Mouse (Mus musculus): Measurements from ENCODE around the gene Tbx20.

The Tbx20 gene

DNA sequence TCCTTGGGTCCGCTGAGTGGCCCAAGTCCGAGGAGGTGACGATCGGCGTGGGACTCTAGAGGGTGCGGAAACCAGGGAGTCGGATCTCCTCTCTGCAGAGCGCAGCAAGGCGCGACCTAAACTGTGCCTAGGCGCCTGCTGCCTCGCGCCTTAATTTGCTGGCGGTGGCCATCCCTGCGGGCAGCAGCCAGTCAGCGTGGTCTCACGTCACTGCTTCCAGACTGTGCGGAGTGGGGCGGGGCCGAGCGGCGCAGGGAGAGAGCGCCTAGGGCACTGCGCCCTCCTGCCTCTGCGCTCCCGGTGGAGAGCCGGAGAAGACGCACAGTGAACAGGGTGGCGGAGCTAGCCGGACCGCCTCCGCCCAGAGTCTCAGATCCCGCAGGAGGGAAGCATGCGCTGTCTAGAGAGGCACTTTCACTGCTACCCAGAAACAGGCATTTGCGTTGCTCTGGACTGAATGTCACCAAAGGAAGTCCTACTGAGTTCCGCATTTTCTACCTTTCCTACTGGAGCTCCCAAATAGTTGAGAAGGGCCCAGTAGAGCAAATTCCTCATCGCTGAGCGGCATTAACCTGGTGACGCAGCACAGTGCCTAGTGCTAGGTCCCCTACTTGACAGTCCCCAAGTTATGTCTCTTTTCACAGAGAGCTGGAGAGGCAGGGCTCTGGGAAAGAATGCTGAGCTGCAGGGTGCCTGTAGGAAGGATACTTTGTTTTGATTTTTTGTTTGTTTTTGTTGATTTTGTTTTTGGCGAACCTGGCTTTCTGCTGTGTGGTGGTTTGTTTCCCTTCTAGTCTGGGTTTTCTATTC lies at the start of gene Tbx20:
TSS of gene Tbx20 (minus strand) at position 144 of the 810 bp plus-strand sequence.
- no peak for DNase-seq (ENCODE audit: low spot score)

DNA sequence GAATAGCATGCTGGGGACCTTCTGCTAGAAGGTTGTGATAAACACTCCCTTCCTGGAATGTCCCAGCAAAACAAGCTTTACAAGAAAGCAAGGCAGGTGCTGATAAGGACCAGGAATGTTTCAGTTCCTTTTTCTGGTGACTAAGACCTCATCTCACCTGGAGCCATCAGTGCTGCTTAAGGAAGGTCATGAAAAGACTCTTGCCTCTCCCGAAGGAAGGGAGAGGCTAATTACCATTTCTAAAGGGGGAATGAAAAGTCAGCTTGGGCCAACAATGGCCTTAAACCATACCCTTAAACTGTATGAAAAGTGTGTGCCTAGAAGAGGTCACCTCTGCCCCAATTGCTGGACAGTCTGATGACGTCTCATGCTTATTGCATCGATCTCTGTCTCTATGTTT lies 44.4 kb upstream of the Tbx20 start:
- DNase-seq (ENCODE audit: low spot score) = no peak

DNA sequence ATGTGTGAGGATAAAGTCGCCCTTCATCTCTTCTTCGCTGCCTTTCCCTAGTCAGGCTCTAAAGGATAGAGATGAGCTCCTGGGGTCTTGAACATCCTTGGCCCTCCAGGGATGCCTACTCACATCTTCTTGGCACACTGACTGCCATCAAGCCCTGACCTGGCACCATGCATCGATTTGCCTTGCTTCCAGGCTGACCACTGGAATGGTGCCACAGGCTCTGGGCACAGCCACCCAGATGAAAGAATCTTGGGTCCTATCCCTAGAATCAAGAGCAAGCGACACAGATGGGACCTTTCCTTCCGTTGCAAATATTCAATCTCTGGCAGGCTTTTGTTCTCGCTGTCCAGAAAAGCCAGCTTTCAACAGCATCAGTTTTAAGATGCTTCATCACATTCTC lies 38.4 kb upstream of the Tbx20 start:
- DNase-seq (ENCODE audit: low spot score) = no peak

DNA sequence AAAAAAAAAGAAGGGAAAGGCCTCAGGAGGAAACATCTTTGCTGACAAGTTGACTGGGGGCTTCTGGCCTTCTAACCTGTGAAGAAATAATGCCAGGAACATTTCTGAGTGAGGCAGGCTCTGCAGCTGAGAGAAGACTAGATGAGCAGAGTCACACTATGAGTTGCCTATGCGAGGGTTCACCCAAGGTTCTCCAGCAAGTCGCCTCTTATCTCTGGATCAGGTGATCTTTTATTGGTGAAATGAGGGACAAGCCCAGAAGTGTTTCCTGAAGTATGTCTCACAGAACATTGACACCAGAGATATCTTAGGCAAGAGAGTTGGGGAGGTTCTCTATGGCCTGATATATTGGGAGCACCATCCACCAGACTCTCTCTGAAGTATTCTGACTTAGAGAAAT lies 18.0 kb upstream of the Tbx20 start:
- no peak for DNase-seq (ENCODE audit: low spot score)

DNA sequence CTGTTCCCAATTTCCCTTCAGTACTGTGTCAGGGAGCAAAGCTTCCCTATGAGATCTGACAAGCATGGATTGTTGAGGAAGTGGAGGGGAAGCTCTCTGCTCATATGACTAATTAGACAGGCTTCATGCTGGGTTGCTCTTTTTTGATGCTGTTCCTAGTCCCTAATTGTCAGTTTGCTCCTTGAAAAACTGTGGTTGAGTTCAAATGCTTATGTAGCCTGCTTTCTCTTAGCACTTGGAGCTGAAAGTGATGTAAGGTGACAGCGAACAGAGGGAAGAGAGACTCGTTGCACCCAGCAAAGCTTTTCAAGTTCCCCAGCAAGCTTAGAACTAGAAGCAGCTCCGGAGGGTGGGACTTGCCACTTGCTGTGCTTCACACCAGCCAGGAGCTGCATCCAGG lies 15.3 kb upstream of the Tbx20 start:
- DNase-seq (ENCODE audit: low spot score) = no peak

DNA sequence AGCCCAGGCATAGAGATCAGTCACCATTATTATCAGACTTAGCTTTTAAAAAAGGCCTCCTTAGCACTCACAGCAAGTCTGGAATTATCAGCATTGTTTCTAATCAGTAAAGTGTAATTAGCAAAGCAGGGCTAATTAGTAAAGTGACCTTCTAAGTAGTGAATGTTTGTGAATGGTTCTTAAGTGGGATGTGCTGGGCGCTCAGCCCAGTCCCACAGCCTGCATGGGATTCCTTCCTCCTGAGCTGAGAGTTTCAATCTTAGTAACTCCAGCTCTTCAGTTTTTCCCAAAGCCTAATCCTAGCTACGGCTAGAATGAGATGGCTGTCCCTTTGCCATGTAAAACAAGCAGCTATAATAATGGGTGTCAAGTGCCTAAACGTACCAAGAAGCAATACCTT lies 8.2 kb upstream of the Tbx20 start:
- DNase-seq (ENCODE audit: low spot score) = no peak

DNA sequence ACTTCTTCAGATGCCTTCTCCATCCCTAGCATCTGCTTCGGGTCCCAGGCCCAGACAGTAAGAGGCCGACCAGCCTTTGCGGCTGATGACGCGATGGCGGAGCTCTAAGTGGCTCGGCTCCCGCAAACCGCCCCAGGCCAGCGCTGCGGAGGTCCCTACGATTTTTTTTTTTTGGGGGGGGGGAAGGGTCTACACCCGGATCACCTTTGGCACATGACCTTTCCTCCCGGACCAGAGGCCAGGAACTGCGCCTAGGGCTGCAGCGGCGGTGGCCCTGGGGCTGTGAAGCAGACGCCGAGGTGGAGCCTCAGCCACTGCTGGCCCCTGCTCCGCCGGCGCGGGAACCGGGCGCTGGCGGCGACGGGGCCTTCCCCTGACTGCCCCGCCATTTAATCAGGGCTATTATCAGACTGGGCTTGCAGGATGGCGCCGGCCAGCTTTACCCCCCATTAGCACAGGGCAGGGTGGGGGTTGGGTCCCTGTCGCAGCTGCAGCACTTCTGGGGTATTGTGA lies 6.9 kb upstream of the Tbx20 start:
- DNase-seq (ENCODE audit: low spot score) = no peak

DNA sequence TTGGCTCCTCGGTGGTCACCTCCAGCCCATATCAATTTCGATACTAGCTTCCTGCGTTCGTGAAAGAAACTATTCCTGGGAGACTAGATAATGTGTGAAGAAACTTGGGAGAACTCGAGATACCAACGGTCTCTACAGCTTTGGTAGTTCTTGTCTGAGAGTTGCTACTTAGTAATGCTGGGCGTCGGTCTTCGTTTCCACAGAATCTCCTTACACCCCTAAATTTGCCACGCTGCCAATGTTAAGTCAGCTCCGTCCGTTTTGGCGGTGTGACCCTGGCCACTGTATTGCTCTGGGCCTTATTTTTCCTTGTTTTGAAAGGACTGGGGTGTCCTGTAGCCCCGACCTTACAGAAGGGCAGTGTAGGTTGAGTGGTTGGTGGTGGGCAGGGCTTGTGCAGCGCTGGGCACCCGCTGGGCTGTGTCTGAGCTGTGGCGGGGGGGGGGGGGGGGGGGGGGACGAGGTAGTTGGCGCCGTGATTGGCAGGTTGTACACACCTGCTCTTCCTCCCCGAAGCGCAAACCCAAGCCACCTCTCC lies 6.4 kb upstream of the Tbx20 start:
- DNase-seq (ENCODE audit: low spot score) = no peak

DNA sequence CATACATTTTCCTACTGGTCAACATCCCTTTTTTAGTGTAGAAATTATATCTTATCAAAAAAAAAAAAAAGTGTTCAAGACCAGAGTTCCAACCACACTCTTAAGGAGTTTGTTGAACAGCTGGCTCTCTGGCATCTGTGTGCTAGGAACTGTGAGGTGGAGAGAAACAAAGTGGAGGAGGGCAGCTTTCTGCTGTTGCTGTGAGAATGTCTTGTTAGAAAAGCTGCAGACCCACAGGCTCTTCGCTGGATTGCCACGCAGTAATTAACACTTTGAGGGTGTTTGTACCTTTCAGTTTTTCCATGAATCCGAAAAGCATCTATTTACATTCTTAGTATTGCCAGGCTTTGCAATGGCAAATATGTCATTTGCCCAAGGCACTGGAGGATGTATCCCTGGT lies 5.9 kb upstream of the Tbx20 start:
- no peak for DNase-seq (ENCODE audit: low spot score)

DNA sequence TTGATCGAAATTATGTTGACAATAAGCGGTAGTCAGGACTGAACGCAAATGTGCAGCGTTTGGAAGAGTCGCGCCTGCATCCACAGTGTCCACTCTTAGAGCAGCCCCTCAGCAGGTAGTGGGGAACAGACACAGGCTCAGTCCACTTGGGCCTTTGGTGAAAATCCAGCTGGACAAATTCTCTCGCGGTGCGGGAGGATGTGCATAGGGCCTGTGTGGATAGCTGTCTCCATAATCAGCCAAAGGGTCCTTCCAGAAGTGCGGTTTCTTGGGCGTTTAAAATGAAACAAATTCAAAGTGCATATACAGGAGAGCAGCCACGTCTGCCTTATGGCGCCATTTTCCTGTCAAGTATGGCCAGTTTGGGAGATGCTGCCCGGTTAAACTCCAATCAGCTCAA lies 4.5 kb upstream of the Tbx20 start:
- DNase-seq (ENCODE audit: low spot score) = no peak

DNA sequence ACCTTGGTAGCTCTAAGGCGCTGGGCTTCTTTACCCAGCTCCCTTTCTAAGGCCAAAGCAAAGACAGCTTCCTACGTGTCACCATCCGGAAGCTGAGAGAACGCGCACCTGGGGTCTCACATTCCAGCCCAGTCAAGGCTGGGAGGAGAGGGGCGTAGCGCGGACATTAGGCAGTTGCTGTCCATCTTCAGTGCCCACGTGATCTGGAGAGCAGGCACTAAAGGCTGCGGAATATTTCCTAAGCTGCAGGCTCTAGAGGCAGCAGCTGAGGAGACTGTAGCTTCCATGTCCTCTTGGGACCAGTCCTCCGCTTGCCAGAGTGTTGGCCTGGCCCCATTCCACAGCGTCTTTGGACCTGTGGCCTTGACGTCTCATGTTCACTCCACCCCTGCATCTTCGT lies 3.9 kb upstream of the Tbx20 start:
- DNase-seq (ENCODE audit: low spot score) = no peak

DNA sequence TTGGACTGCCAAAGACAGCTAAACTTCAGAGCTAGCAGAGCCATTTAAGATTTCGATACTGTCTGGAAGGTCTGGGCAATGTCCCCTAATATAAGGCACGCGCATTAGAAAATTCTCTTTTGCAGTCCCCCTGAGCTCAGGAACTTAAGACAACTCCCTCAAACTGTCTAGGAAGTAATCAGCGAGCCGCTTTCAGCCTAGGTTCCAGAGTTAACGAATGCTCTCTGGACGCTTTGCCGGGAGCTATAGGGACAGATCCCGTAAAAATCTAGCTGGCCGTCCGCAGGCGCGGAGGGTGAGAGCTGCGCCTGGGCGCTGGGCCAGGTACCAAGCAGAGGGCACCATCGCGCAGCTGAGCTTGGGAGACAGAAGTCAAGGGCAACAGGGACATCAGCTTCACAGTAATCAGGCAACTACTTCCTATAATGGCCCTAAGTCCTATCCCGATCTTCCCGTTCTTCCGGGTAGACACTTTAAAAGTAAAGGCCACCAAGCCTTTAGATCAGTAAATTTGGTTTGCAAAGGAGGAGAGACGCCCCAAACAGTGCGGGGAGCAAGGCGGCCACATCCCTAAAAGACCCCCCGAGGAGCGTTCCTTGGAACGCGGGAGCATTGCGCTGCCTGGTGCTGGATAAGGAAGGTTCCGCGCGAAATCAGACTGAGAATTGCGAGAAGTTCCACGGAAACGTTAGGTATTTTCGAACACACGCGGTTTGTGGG lies 3.2 kb upstream of the Tbx20 start:
- DNase-seq (ENCODE audit: low spot score) = no peak

DNA sequence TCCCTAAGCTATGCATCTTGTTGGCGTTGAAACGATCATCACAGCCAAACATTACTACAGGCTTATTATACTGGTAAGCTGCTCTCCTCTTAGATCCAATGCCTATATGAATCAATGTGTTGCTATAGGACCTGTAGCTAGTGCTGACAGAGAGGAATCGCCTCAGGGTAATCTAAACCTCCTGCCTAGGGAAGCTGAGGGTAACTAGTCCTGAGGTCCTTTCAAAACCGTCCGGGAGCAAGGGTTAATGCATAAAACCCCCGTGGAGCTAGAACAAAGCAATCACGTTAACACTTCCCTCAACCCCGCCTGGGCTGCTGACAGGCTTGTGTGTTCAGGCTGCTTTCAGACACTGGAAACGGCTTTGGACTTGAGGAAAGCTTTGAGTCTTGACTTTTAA lies 2.4 kb upstream of the Tbx20 start:
- no peak for DNase-seq (ENCODE audit: low spot score)

DNA sequence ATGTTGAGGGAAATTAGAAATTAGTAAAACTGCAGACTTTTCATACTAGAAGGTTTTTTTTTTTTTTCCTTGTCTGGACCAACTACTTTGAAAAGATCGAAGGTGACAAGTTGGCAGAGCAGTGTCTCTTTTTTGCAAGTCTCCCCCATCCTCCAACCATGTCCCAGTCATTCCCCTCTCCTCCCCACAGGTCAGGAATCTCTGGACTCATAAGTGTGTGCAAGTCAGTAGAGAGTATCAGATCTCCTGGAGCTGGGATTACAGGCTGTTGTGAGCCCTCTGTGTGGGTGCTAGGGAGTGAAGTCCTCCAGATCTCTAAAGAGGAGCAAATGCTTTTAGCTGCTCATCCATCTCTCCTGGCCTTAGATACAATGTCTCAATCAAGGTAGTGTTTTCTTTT lies 1.5 kb upstream of the Tbx20 start:
- no peak for DNase-seq (ENCODE audit: low spot score)

DNA sequence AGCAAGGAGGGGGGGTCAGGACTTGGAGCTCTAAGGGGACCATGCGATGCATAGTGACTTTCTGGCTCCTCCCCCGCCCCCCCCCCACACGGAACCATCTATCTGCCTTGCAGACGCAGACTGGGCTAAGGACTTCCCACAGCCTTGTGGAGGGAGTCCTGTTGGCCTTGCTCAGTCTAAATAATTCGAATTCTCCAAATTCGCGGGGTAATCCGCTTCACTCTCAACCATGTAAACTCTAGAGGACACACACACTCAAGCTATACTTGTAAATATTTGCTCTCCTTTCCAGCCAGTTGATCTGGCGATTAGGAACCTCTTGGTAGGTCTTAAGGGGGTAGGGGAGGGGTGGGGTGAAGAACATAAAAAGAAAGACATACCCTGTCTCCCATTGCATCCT lies 898 bp upstream of the Tbx20 start:
- DNase-seq (ENCODE audit: low spot score) = no peak

DNA sequence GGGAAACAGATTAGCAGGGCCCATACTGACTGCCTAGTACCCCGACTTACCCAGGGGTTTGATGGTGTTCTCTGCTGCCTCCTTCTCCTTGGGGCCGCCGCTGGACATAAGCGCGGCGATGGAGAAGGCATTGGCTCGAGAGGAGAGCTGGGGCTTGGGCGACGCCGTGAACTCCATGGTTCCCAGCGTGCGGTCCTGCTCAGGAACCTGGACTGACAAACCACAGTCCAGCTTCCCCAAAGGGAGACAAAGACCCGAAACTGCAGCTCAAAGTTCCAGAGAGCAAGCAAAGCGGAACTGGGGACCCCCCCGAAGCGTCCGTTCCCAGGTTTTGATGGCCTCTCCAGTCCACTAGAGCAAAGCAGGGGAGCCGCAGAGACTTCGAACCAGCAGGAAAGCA lies 434 bp downstream of the Tbx20 start:
- DNase-seq (ENCODE audit: low spot score) = no peak

DNA sequence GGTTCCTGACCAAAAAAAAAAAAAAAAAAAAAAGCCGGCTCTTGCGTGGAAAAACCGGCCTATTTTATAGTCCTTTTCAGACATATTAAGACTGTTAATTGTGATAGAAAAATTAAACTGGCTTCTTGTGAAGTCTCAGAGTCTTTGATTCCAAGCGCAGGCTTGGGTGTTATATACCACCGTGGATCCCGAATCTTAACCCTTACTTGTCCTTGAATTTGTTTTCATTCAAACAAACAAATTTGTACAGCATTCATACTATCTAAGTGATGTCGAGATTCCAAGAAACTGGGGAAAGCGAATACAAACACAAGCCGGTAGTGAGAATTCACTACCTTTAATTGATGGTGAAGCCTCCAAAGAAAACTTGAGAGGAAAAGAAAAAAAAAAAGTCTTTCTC lies 932 bp downstream of the Tbx20 start:
- no peak for DNase-seq (ENCODE audit: low spot score)

DNA sequence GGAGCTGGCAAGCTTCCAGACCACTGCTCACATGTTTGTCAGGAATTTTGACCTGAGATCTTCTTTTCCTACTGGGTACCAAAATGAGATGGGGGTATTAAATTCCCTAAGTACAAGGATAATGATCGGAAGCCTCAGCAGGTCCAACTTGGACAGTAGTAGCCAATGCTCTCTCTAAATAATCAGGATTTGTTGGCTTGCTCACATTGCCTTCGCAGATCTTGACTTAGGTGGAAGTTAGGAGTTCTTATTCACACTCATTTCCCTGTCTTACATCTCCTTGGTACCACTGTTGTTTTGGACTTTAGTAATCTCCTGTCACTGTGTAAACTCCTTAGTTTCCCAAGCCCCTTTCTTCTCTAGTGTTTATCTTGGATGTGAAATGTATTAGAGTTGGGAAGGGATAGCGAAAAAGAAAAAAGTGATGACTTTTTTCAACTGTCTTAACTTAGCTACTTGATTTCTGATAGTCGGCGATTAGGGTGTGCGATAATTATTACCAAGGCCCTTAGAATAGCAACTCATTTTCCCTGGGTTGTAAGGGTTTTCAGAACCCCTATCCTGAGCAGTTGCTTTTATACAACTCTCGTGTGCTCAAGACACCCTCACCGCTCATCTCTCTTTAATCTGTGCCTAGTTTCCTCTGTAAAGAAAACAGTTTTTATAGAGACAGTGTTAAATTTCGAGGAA lies 1.5 kb downstream of the Tbx20 start:
- DNase-seq (ENCODE audit: low spot score) = no peak

DNA sequence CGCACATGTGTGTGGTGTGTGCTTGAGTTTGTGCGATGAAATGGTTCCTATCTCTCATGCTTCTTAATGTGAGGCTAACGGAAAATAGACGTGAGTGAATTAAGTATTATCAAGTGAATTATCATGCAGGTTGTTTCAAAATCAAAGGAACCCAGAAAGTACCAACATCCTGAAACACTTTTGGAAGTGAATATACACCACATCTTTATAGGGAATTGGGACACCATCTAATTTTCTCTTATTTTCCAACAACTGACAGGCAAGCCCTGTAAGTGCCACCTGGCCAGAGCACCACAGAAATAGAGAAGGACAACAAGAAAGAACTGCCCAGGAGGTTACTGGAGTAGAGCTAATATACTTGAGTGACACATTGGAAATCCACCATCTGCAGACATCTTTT lies 2.4 kb downstream of the Tbx20 start:
- DNase-seq (ENCODE audit: low spot score) = no peak

DNA sequence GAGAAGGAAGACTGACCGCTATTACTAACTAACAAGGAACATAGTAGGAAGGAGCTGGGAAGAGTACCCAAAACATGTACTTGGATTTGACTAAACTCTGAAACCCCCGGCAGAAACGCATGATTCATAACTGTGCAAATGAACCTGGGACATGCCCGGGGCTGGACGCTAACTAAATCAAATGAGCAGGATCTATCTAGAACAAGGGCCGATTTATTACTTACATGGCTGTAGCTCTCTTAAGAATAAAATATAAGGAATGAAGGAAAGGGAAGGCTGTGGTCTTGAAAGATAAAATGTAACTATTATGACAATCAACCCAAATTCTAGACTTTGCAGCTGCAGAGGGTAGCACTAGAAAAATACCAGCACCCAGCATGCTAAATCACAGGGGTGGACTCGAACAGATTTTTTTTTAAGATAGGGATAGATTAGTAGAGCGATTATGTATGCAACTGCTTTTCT lies 3.1 kb downstream of the Tbx20 start:
- DNase-seq (ENCODE audit: low spot score) = no peak

DNA sequence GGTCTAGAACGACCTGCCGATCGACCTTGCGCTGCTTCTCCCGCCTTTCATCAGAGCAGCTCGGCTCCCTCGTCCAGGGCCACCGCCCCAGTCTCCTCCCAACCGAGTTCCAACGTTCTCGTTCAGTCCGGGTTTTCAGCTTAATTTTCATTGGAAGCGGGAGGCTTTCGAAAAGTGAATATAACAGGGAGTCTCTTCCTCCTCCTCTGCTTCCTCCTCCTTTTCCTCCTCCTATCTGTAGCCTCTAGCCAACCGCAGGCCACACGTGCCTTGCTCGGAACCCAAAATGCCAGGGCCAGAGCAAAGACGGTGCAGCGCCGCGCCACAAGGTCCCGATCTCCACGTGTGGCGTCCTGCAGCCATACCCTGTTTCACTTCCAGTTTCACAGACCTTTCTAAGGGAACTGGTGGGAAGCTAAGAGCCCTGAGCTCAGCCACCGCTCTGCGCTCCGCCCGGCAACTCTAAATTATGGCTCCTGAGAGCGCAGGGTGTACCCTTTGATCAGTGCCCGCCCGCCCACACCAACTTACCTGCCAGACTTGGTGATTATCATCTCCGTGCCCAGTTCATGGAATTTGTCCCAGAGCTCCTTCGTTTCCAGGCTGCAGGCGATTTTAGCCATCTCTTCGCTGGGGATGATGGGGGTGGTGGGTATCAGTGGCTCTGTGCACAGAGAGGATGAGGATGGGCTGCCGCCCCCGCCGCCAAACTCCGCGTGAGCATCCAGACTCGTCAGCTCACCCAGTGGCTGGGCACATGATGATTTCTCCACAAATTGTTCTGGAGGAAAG lies 3.8 kb downstream of the Tbx20 start:
- DNase-seq (ENCODE audit: low spot score) = no peak

DNA sequence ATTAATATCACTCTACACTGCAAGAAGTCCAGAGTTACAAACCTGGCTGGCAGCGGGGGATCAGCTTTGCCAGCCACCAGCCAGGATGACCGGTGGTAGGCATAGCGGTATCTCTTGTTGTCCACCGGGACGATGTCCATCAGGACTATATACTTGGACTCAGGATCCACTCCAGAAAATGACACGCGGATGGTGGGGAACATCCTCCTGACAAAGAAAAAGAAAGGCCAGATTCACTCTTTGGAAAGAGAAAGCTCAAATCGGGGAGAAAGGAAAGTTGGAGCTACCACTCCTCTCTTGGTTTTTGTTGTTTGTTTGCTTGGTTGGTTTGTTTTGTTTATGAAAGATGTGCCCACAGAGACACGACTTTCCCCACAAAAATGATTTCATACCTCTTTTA lies 4.5 kb downstream of the Tbx20 start:
- no peak for DNase-seq (ENCODE audit: low spot score)
